Mouse (Mus musculus) megakaryocyte progenitor cell, adult 5-6 weeks (primary cell): Measurements from ENCODE around the gene Dph1. TPM values are rescaled to one million over a fixed set of nuclear protein-coding genes. Genes with fewer than 3 reads are reported as not detected.
A peak's percentile ranks its signal among the peaks of the same experiment; 100 is the strongest.

Experiments
- ATAC-seq: replicated peaks from 2 replicates; pipeline ENCODE4 v1.8.0; 2016; ENCODE audit warnings: mild to moderate bottlenecking, moderate TSS enrichment, inconsistent platforms; ENCODE audit not compliant: poor library complexity
- total RNA-seq, 2 experiments: library from RNA; stranded (forward) in 1 of 2; stranded (reverse) in 1 of 2; fragments of 157-497, 149-512 nt in 1 of 2; fragments of 200-1000 nt in 1 of 2; gene quantifications; 2 replicates each; pipeline versions ENCODE4 v1.2.3 to v1.2.4; 2015 to 2017

Gene Dph1
- total RNA-seq, 2 experiments from 2014 or later: 3.3 to 9.2 TPM

DNA sequence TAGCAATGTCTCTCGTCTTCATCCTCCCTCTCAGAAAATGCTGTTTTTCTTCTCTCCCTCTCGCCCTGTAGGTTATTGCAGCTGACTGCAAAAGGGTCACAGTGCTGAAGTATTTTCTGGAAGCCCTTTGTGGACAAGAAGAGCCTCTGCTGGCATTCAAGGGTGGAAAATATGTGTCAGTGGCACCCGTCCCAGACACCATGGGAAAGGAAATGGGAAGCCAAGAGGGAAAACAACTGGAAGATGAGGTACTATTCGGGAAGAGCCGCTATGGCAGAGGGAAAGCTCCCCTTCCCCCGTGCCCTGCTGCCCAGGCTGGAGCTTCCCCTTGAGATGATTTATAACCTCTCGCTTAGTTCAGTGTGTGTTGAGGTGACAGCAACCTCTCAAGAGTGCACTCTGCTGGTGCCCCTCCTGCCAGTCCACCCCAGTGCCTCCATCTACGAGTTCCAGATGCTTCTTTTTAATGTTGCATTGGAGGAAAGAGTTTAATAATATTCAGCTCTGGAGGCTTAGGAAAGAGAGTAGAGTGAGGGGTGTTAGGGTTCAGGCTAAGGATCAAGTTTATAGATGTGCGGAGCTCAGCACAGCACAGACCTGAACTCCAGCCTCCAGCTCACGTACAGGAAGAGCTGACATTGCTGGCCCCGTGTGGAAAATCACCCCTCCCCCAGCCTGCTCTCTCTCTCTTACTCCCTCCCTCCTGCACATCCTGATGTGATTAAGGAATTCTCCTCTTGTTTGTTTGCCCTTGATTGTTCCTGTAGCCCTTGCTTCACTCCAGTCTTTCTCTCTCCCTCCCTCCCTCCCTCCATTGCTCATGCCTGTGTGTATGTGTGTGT lies 51.7 kb downstream of the Dph1 start:
- no peak for ATAC-seq

DNA sequence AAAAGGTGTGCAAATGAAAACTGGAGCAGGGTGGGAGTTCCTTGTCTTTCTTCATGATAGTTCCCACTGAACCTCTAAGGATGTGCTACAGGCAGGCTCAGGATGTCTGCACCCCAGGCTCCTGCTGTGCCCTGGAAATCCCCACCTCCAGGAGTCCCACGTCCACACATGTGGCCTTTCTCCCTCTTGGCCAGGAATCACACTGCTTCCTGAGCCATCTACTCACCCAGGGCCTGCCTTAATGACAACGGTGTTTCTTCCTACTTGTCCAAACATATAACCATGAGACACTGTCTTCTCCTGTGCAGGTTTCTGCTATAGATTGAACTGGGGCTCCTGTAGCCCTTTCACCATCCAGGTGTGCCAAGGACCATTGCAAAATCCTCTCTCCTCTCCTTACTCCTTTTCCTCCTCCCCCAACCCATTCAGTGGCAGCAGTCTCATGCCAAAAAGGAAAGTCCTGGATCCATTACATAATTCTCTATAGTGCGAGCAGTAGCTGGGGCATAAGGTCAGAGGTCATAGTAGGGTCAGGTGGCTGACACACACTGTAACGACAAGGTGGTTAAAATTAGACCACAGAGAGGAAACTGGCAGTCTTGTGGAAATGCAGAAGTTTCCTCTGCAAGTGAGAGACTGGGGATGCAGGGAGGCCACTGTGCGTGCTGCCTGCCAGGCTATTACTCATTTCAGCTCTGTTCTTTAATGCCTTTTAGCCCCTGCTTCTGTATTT lies 54.2 kb downstream of the Dph1 start:
- ATAC-seq: peak; percentile 95

DNA sequence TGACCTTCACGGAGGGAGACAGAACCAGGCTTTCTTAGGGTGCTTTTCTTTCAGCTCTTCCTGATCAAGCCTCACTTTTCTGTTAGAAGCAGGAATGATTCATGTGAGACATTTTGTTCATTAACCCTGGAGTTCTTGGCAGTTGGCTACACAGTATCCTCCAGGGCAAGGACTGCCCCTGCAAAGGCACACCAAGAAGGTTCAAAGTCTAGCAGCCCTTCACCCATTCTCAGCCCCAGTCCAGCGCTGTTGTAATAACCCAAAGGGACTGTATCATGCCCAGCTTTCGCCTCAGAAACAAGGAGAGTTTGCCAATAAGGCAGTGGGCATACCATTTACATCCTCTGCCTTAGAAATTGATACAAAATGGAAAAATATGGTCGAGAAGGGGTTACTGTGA lies 55.7 kb downstream of the Dph1 start:
- no peak for ATAC-seq

DNA sequence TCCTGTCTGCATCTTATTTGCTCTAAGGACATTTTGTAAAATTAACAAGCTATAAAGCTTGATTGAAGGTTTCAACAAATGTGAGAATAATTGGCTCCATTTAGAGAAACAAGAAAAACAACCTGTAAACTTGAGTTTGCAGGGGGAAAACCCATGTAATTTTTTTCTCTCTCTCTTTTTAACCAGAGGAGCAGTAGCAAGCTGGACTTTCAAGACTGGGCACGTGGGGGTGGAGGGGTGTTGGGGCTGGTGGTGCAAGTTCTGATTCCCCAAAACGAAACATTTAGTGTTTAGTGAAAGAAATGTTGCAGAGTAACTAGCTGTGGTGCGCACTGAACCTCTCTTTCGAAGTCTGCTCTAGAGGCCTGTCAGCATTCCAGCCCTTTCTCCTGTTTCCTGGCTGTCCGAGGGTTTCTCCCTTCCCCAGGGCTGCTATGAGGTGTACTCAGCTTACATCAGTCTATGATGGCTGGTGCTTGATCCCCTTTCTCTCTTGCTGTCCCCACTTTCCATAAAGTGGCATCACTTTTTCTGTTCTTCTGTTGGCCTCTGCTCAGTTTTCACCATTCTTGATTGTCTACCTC lies 56.5 kb downstream of the Dph1 start:
- no peak for ATAC-seq

DNA sequence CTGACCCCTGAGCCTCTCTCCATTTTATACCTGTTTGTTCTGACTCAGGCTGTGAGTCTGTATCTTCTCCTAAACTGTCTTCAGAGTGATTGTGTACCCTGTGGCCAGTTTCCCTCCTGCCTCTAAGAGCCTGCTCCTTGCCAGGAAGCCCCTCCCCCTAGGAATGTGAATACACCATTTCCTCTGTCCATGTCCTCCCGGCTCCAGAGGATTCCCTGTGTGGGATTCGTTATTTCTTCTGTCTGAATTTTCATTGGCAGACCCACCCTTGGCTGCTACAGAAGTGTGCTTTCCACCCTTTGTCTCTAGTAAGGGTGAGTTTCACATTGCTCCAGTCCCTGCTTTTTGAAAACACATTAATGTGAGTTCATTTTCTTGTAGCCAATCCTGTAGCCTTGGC lies 57.1 kb downstream of the Dph1 start:
- ATAC-seq: no peak

DNA sequence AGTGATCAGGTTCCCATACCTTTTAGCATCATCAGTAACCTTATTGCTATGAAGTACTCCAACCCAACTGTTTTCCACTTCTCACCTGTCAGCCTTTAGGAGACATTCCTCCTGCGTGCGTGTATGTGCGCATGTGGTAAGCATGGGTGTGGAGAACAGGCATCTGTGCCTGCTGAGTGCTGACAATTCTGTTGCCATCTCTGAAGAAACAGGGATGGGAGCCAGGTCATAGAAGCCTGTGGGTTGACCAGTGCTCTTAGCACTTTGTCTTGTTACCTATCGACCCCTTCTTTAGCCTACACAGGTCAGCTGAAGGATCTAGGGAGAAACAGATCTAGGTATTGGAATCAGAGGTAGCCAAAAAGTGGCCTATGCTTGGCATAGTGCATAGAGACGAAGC lies 57.6 kb downstream of the Dph1 start:
- ATAC-seq: no peak

DNA sequence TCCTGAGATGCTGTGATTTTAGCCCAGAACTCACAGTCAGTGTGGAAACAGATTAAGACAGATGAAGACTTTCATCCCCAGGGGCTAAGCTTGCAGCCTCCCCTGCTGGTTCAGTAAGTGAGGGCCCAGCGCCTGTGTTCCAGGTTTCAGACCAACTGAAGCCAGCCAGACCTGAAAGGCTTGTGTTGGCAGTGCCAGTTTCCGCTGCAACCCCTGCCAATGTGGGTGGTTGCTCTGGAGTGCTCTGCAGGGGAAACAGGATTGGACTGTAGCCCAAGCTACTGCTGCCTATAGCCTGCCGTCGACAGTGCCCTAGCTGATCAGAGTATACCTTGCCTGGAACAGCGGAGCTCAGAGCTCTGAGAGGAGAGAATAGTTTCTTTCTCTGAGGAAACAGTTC lies 58.8 kb downstream of the Dph1 start:
- ATAC-seq: no peak

DNA sequence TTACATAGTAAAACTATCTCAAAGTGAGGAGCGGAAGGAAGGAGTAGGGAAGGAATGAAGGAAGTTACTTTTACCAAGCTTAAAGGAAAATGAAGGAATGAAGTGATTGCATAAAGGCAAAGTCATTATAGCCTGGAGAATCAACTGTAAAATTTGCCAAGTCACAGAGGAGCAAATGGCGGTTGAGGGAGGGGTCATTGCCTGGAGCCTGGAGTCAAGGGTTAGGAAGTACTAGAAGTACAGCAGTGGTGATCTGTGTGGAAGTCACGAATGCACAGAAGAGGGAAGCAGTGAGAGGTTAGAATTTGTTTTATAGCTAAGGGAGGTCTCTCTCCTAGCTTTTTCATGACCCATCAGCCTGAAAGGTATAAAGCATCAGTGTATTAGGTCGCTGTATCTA lies 59.7 kb downstream of the Dph1 start:
- peak; percentile 84 for ATAC-seq

DNA sequence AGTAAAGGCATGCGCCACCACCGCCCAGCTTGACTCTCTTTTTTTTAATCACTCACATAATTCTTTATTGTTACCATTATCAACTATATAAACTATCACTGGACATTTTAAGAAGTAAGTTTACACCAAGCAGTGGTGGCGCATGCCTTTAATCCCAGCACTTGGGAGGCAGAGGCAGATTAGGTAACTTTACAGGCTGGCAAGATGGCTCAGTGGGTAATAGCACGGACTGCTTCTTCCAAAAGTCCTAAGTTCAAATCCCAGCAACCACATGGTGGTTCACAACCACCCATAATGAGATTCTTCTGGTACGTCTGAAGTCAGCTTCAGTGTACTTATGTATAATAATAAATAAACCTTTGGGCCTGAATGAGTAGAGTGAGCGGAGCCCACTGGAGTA lies 61.6 kb downstream of the Dph1 start:
- no peak for ATAC-seq

Other genes with a start within 250 kb of the Dph1 start
- gene Hic1, start 21.7 kb downstream of the Dph1 start, total RNA-seq (2015): 0.02 TPM in 1 of 2 replicates, not detected in the other
- gene Hic1, start 21.7 kb downstream of the Dph1 start, total RNA-seq (2017): not detected in 2 replicates
- 20.8 and 26.3 TPM in 2 replicates for gene Ovca2, start 12.4 kb downstream of the Dph1 start, total RNA-seq (2015)
- gene Ovca2, start 12.4 kb downstream of the Dph1 start, total RNA-seq (2017): 14.5 and 16.5 TPM in 2 replicates
- gene Rtn4rl1, start 2.5 kb upstream of the Dph1 start, total RNA-seq (2015): 0.49 and 1.1 TPM in 2 replicates
- 0.20 and 0.42 TPM in 2 replicates for gene Rtn4rl1, start 2.5 kb upstream of the Dph1 start, total RNA-seq (2017)
- 50.1 and 53.0 TPM in 2 replicates for gene Rpa1, start 157.1 kb upstream of the Dph1 start, total RNA-seq (2015)
- 176 and 178 TPM in 2 replicates for gene Rpa1, start 157.1 kb upstream of the Dph1 start, total RNA-seq (2017)
- 2.2 and 5.1 TPM in 2 replicates for gene Smyd4, start 157.2 kb upstream of the Dph1 start, total RNA-seq (2015)
- gene Smyd4, start 157.2 kb upstream of the Dph1 start, total RNA-seq (2017): 13.9 and 21.9 TPM in 2 replicates
- gene Serpinf1, start 231.5 kb upstream of the Dph1 start, total RNA-seq (2015): 99.9 and 117 TPM in 2 replicates
- 70.7 and 92.3 TPM in 2 replicates for gene Serpinf1, start 231.5 kb upstream of the Dph1 start, total RNA-seq (2017)
- 0.20 TPM in 1 of 2 replicates, not detected in the other for gene Serpinf2, start 248.3 kb upstream of the Dph1 start, total RNA-seq (2015)
- gene Serpinf2, start 248.3 kb upstream of the Dph1 start, total RNA-seq (2017): not detected in 2 replicates